Mouse (Mus musculus) regulatory T cell (primary cell): ENCODE data around the gene Arhgef16.

ENCODE experiments used
- in situ Hi-C: fragments of 300-600 bp; cut with MboI, MseI; formaldehyde crosslinking; loops from one replicate; pipeline ENCODE4 v1.15.1; 2025; ENCODE audit warnings: high pct_unique_total_duplicates

Gene Arhgef16

DNA sequence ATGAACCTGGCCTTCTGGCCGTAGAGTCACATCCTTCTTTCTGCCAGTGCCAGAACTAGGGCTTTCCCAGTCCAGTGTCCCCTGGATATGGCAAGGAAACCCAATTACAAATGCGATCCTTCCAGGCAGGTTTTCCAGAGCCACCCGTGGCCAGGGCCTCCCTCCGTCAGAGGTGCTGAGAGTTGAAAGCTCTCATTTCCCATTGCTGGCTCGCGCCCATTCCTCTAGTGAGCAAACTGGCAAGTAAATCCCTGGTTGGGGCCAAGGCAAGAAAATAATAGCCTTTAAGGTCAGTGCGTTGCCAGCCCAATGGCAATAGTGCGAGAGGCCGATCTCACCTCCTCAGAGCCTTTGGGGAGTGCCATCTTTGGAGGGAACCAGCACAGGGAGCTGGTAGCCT, 71.9 kb downstream of the Arhgef16 start:
- in situ Hi-C loops, result no loop called here
